Mouse (Mus musculus) layer of hippocampus, adult 8-10 months (tissue): ENCODE results near the gene Trp53i11. TPM values are rescaled to one million over a fixed set of nuclear protein-coding genes. Genes with fewer than 3 reads are reported as not detected.

Source experiments
- DNase-seq, 2 experiments: peaks; one replicate each; pipeline ENCODE4 v3.0.0; 2022; ENCODE audit warnings: low spot score in 2 of 2
- total RNA-seq, 4 experiments: library from RNA; stranded (reverse); gene quantifications; 2 replicates each; pipeline ENCODE4 v1.2.4; 2022

The Trp53i11 gene
- 10 to 100 TPM; 65.0 to 87.9 (median 80.4) TPM for total RNA-seq

DNA sequence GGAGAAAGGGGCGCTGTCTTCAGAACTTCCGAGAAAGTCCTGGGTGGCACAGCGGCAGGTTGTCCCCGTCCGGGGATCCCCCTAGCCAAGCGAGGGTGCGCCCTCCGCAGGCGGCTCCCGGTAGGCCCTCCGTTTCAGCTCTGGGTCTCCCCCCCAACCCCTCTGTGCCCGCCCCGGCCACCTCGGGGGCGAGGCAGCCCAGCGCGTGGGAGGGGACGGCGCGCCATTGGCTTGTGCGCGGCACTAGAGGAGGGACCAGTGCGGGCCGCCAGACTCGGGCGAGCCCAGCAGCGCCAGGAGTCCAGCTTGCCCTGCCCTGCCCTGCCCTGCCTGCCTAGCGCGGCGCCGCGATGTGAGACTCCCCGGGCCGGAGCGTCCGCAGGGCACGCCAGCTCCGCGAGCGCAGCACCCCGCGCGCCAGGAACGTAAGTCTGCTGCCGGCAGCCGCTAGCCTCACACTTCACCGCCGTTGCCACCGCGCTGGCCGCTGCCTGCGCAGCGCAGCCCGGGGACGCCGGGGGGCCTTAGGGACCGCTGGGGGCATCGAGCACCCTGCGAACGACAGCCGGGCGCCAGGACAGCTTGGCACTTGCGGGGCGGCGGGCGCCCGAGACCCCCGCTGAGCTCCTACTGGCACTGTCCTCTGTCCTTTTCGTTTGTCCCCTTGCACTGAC is at the start of gene Trp53i11:
Trp53i11 (plus strand) TSS at position 226 of the 674 bp plus-strand sequence.
- DNase-seq = peak in 1 of 2 experiments; percentile 59

DNA sequence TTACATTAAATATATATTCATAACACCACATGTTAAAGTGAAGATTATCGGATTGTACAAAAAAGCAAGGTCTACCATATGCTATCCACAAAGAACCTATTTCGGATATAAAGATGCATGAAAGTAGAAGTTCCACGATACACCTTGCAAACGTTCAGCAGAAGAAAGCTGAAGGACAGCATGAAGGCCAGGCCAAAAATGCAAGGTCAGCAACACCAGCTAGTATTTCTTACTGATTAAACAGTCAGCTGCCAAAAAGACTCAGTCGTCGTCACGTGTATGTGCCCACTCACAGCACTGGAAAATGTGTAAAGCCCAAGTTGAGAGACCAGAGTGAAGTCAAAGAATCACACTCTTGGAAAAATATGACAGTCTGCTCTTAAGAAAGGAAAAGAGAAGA is 47.9 kb upstream of the Trp53i11 start:
- DNase-seq = no peak

DNA sequence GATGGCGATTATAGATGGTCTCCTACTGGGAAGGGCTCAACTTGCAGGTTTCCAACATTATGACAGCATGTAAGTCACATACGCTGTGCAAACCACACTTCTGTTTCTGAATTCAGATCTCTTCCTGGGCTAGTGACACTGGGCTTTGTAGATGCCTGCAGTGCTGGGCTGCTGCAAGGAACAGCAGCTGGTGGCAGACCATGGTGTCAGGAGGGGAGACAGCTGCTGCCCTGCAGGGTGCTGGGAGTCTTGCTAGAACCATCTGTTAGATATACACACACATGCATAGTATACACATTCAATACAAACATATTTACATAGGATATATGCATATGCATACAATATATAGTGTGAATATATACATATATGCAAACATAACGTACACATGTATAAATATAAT is 46.0 kb upstream of the Trp53i11 start:
- no peak for DNase-seq

DNA sequence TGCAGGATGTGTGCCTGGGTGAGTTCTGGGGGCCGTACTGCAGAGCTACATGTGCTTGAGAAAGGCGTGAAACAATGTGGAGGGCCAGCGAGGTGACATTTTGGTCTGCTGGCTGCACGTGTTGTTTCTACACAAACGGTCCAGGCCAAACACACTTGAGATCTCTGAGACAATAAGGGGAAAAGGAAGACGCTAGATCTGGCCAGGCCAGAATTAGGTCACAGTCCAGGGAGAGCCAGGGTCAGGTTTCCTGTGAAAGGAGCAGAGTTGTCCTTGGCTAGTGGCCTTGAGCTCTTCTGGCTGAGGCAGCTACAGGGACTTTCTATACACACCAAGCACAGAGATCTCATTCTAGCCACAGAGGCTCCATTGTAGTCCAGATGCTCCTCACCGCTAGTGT is 44.7 kb upstream of the Trp53i11 start:
- DNase-seq = no peak

DNA sequence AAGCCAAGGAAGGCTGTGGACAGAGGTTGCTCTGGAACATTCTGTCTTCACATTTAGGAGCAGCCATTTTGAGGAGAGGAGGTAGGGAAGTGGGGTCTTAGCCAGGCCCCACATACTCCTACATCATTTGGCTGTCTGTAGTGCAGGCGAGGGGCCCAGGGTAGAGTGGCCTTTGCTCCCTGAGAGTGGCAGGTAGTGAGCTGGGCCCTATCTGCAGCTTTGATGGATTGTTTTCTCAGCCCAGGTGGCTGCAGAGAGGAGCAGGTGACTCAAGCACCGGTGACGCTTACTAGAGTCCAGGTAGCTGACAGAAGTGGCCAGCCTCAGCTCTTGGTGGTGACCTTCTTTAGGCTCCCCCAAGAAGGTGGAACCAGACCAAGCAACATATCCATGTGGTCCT is 43.2 kb upstream of the Trp53i11 start:
- DNase-seq = no peak

DNA sequence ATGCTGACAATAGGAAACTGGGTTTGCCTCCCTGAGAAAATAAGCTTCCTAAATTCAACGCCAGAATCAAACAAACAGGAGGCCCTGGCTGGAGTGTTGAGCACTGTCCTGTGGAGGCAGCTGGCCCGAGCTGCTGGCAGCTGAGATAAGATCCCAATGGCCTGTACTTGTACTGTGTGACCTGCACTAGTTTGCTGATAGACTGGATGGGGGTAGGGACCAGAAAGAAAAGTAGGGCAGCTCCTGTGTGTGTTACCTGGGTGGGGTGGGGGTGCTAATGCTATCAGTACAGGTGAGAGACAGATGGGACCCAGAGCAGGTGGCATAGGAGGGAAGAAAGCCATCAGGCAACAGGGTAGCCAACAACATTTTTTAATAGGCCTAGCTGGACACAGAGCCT is 37.3 kb upstream of the Trp53i11 start:
- DNase-seq = no peak

DNA sequence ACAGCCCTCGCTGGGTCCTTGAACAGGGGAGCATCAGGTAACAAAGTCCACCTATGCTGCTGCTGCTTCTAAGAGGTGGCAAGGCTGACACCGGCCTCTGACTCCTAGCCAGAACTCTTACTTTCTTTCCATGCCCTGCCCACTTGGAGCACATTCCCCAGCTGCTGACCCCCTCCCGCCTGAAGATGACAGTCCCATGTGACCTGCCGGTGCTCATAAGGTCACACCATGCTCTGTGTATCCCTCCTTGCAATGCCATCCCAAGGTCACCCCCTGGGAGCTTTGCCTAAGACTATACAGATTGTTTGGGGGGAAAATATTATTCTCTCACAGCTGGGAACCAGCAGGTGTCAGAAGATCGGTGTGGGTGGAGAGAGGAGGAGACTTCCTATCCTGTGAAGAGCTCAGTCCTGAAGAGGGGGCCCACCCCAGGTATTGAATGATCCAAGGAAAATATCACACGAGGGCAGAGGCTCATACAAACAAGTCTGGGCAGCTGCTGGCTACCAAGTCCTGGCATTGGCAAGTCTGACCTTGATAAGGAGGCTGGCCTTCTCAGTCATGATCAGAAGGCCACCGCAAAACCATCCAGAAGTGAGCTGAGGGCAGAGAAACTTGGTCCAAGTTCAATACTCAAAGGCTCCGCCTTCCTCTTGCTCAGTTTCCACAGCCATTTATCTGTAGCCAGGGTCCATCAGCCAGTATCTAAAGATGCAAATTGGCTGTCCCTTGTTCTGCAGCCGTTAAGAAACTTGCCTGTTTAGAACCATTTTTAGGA is 36.5 kb upstream of the Trp53i11 start:
- DNase-seq = no peak

DNA sequence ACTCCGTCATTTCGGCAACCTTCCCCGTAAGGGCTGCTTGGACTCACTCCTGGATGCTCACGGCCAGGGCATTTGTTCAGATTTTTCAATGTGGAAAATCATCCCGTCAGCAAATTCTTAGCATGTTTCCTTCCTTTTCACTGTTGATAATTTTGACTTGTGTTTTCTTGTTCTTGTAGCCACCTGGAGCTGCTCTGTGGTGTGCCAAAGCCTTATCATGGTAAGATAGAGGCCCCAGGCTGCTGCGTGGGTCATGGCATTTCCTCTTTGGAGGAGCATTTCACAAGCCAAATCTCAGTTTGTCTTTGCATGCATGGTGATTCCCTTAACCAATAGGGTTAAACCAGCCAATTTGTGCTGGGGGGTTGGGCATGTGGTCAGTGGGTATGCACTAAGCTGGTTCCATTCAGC is 35.2 kb upstream of the Trp53i11 start:
- DNase-seq = no peak

DNA sequence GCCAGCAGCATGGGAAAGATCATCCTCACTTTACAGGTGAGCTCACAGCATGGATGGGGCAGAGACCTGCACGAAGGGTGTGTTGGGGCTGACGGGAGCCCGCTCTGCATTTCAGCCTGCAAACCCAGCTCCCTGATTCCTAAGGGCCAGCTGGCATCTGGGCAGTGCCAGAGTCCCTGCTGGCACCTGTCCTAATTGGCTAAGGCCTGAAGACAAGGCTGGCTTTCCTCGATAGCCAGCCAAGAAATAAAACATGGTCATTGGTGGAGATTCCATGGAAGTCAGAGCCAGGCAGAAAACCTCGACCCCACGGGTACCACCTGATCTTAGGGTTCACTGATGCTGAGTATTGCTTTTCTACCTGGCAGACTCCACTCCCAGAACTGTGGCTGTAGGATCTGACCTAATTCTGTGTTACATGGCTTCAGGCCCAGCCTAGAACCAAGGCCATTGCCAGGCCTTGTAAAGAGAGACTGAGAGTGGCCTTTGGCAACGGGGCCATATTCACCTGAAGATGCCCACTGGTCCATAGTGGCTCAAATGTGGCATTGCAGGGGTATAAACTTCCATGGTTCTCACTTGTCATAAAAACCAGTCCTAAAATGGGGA is 34.4 kb upstream of the Trp53i11 start:
- DNase-seq = peak in 1 of 2 experiments; percentile 34

DNA sequence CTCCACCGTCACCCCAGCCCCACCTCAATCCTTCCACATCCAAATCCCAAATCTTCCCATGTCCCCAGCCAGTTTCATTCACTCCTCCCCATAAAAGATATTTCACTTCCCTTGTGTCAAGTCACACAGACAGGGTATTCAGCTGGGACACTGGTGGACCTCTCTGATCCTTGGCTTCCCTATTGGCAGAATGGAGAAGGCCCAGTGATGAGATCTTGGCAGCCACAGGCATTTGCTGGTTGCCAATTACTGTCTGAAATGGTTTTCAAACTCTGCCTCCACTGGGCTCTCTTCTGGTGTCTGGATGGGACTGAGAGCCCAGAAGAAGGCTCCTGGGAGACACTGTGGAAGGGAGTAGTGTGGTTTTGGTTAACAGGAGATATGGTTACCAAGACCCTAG is 33.5 kb upstream of the Trp53i11 start:
- no peak for DNase-seq

DNA sequence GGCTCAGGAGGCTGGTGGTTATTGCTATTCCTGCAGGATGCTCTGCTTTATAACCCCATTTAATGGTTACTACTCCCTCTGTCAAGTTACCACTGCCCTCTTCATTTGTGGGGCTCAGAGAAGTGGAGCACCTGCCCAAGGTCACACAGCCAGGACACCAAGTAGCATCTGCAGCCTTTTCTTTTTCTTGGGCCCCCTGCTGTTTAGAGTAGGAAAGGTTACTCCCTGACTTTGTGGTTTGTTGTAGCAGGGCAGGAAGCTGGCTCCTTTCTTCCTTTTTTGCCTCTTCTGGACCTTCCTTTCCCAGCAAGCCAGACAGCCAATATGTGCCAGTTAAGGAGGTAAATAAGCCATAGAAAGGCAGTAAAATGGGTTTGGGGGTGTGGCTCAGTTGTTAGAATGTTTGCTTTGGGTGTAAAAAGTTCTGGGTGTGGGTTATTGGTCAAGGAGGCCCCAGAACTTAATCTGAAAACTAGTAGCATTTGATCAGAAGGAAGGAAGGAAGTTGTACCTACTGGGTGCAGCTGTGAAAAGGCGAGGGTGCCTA is 32.8 kb upstream of the Trp53i11 start:
- DNase-seq = no peak

DNA sequence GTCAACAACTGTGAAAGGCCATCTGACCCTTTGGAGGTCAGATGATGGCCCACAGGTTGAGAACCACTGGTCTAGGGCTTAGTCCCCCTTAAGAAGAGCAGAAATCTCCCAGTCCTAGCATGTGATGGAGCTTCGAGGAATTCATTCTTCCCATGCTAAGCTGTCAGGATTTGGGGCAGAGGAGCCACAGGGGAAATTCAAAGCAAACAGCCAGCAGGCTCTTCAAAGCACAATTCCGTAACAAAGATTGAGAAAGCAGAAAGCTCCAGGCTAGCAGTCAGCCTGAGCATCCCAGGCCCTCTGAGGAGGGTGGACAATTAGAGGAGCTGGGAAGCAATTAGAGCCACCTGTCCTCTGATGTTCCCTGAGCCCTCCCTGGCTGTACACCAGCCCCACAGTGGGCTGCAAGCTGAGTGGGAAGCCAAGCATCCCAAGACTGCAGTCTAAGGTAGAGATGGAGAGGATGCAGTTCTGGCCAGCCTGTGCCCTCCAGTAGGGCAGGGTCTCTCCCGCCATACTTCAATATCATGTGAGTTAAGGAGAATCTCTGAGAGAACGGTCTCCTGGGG is 26.8 kb upstream of the Trp53i11 start:
- DNase-seq = no peak

DNA sequence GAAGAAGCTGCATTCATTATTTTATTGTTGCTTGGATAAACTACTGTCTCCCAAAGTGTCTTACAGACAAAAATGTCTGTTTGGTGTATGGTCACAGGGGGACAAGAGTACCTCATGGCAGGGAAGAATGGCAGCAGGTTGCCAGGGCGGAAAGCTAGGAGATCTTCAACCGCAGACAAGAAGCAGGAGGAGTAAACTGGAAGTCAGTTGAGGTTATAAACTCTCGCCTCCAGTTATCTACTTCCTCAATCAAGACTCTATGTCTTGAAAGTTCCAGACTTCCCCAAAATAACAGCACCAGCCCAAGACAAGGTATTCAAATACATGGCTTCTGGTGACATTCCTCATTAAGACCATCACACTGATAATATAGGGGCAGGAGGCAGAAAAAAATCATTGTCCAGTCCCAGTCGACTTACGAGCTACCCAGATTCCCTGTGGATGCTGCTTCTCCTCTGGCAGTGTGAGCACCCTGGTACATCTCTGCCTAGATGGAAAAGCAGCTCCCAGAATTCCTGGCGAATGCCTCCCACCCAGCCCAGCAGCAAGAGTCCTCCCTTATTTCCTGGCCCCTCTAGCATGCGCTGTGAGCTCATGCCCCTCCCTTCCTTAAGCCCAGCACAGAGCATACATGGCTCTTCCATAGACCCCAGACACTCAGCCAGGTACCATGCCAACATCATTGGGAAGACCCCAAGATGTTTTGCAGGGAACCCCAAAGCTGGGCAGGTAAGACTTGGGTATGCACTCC is 25.3 kb upstream of the Trp53i11 start:
- no peak for DNase-seq

DNA sequence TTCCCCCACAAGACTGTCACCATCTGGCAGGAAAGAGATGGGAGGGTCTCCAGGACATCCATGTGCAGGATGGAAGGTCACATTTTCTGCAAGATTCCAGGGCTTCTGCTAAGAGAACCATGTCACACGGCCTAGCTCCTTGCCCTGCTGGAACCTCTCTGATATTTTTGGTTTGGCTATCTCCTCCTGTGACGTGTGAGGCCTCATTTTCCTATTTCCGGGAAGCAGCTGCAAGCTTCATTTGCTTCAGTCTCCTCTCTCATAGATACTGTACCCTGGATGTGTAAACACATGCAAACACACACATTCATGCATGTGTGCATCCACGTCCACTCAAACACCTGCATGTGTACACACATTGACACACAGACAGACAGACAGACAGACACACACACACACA is 24.6 kb upstream of the Trp53i11 start:
- no peak for DNase-seq

DNA sequence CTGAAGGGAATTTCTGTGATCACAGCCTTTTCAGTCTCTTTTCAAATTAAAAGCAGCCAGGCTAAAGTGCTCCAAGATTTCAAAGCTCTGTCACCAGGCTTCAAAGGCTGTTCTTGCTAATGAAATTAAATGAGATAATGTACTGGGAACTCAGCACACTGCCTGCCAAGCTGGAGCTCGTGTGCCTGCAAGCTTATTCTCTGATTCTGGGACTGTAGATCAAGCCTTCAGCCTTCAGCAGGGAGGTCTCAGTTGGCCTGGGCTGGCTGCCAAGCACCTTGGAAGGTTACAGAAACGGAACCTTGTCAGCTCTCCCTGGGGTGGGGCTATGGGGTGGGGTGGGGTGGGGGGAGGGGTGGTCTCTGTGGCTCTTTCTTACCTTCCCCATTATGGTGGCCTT is 24.0 kb upstream of the Trp53i11 start:
- DNase-seq = no peak

DNA sequence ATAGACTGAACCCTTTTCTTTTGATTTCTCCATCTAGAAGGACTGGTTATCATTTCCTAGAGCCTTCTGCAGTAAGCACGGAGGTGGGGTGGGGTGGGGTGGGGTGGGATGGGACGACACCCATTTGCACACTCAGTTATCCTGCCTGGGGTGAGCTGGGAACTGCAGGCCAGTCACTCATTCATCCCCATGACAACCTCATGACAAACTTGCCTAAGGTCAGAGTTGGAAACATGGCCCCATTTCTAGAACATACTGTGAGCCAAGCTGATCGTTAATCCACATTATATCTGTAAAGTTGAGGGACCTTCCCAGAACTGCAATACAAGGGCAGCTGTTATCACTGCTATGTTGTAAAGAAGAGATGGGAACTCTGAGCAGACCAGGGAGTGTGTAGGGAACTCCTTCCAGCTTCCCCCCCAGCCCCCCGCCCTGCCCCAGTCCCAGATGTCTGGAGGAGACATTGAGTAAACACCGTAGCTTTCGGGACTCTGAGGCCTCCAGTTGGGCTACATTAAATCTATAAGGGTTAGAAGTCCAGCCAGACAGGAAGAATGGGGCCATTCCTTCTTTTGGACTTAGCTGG is 23.5 kb upstream of the Trp53i11 start:
- DNase-seq = no peak

DNA sequence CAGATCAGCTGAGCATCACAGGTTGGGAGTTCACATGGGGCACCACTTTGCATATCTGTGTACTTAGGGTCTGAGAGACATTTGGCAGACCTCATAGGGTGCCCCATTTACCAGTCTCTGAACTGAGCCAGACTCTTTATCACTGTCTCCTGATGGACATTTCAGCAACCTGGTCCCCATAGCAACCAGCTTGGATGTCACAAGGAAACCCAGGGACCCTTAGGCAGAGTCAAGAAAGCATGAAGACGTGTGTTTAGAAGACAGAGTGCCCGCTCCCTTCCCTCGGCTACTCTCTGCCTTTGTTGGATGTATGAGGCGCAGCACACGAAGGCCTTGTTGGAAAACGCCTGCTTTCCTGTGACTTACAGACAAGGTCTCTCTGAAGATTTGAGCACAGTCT is 21.1 kb upstream of the Trp53i11 start:
- no peak for DNase-seq

DNA sequence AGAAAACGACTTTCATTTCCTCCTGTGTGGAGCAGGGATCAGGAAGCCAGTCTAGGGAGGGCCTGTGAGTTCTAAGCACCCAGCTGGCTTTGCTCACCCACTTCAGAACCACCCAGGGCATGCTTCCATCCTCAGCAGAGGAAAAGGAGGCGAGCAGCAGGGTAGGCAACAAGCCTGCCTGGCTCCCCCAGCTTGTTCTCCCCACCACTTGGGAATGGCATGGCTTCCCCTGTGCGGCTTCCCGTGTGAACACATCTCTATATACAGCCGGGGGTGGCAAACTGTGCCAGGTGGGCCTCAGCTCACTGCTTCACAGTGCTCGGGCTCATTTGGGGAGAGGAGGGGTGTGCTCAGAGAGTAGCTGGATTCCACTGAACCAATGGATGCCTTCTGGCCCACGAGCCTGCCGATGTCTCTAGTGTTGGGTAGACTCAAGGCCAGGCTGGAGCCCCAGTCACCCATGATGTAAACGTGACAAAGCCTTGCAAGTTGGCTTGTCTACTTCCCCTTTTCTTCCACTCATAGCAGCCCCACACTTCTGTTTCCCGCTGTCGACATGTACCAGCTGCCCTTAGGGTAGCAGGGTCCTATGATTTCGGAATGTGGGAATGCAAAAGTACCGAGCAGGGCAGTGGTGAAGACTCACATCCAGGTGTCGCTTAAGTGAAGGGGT is 20.5 kb upstream of the Trp53i11 start:
- peak in 1 of 2 experiments; percentile 38 for DNase-seq

DNA sequence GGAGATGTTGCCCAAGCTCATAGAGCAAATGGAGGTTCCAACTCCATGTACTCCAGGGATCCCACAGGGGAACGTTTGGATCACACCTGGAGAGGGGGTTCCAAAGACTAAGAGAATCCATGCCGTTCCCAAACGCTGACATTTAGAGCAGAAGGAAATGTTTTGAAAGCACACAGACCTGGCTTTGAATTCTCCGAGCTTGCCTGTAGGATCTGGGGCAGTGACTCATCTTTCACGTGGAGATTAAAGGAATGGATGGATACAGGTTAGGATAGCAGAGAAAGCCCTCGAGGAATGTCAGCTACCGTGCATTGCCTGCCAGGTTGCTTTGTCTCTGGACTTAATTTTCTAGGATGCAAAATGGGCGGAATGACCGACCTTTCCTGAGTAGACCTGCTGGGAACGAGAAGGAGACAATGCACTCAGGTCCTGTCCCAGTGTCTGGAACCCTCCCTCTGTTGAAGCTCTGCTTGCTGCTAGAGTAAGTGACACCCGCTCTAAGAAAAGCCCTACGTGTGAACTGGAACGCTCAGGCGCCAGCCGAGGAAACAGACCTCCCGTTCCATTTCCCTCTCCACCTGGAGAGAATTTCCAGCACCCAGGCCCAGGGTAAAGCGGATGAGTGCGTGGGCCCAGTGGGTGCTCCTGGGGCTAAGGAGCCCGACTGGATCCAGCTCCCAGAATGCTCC is 17.0 kb upstream of the Trp53i11 start:
- no peak for DNase-seq

DNA sequence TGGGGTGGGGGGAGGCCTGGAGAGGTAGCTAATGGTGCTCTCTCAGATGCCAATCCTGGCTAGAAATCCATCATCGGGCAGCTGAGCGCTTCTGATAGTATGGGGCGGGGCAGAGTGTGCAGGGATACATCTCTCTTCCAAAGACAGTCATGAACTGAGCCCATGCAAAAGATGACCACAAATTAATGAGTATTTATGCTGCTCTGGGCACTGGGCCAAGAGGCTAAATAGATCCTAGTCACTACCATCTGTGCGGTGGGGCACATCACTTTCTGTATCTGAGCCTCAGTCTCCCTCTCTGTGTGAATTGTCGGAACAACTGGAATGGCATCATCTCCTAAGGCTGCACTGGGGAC is 16.5 kb upstream of the Trp53i11 start:
- DNase-seq = no peak
